Mouse (Mus musculus): Measurements from ENCODE around the gene Pdgfc. TPM values are rescaled to one million over a fixed set of nuclear protein-coding genes. Genes with fewer than 3 reads are reported as not detected.

Pdgfc gene
- total RNA-seq, 2 experiments from 2014 or later: 5.4 to 5.5 TPM

DNA sequence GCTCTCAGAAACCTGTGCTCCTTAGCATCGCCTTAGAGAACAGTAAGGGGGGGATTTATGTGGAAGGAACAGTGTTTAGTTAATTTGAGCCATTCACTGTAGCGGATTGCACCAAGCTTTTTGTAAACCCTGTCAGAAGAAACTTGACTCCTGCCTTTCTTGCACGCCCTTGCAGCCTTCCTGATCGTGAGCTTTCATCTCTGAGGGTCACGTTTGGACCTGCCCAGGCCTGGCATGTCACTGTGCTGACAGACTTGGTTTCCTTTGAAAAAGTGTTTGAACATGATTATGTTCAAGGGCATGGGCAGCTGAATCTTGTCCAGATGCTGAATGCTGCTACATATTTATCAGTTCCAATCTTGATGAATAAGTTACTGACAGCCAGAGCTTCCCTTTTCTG is 169.0 kb downstream of the Pdgfc start:
- Histone ChIP-seq H3K27ac (no peak overlapping the region), H3K4me3 (no peak overlapping the region)
- no peak for DNase-seq (ENCODE audit: low spot score in 2 of 2)
- no peak for TF ChIP-seq CTCF (conservative IDR thresholded peaks at IDR 0.05)

DNA sequence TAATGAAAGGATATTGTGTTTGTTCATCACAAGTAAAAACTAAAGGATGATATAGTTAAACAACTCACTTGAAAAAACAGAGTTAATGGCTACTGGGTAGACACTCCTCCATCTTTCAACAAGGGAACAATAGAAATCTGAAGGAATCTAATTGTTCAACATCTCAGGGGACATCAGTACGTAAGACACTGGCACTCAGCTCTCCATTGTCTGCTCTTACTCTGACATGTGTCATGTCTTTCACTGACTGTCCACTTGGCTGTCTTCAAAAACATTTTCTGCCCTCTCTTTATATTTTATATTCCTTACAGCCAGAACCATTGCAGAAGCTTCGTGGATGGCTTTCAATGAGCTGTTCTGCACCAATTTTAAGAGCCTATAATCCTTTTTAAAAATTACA is 172.0 kb downstream of the Pdgfc start:
- no peak overlapping the region for H3K4me3 ChIP-seq
- no peak for TF ChIP-seq CTCF (conservative IDR thresholded peaks at IDR 0.05)
- H3K27ac ChIP-seq: 0 out of 2 replicates have a peak overlapping the region, but pooled peaks have one; percentile 12
- DNase-seq (ENCODE audit: low spot score in 2 of 2): no peak

DNA sequence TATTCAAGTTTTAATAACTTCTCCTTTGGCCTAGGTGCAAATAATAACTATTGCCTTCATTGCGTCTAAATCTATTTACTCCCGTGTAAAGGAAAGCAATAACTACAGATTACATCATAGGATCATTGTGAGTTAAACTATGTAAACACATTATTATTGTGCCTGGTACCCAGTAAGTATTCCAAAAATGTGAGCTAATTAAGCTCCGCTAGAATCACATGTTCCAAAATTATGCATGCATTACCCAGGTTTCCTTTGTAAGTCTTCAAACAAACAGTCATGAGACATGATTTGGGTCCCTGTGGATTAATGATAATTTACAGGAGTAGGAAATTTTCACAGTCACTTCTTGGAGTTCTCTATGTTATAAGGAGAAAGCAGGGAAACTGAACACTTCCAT is 174.9 kb downstream of the Pdgfc start:
- Histone ChIP-seq H3K27ac (no peak overlapping the region), H3K4me3 (no peak overlapping the region)
- no peak for DNase-seq (ENCODE audit: low spot score in 2 of 2)
- no peak for TF ChIP-seq CTCF (conservative IDR thresholded peaks at IDR 0.05)

DNA sequence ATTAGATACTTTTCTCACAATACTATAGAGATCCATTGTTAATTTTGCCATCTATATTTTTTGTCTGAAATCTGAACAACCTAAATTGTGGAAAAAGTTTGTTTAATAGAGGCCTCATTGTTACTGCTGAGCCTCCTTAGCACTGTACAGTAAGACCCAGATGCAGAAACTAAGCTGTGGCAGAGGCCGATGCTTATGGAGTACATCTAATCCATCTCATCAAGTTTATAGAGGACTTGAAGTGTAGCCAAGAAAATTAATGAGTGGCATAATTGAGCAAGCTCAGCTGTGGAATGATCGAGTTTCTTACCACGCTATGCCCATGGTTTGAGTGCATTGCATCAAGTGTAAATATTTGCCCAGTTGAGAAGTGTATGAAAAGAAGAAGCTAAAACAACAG is 175.4 kb downstream of the Pdgfc start:
- TF ChIP-seq CTCF (conservative IDR thresholded peaks at IDR 0.05): no peak
- DNase-seq (ENCODE audit: low spot score in 2 of 2): no peak

DNA sequence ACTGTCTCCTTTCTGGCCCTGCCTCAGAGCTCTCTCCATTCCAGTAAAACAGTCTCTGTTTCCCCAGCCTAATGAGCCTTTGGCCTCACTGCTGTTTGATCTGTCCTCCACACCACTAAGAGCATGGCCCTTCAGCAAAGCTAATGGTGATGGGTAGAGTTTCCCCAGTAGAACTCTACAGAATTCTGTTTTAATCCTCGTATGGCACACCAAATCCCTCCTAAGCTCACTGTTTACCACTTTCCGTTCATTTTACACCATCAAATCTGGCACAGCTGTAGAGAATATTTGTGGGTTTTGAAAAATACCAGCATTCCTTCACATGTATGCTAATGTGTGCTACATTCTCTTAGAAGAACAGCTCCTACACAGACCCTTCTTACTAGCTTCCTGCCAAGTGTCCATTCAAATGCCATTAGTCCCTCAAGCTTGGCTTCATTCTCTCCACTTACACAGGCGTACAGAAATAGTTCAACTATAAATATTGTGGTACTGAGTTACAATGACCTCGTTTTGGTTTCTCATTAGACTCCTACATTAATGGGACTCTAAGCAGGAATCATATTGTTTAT is 179.4 kb downstream of the Pdgfc start:
- TF ChIP-seq CTCF (conservative IDR thresholded peaks at IDR 0.05): no peak
- no peak overlapping the region for H3K4me3 ChIP-seq
- no peak for DNase-seq (ENCODE audit: low spot score in 2 of 2)
- no peak overlapping the region for H3K27ac ChIP-seq

More for the DNA sequence above, 175.4 kb downstream of the Pdgfc start:
- H3K4me3 ChIP-seq: no peak overlapping the region
- H3K27ac ChIP-seq: no peak overlapping the region

DNA sequence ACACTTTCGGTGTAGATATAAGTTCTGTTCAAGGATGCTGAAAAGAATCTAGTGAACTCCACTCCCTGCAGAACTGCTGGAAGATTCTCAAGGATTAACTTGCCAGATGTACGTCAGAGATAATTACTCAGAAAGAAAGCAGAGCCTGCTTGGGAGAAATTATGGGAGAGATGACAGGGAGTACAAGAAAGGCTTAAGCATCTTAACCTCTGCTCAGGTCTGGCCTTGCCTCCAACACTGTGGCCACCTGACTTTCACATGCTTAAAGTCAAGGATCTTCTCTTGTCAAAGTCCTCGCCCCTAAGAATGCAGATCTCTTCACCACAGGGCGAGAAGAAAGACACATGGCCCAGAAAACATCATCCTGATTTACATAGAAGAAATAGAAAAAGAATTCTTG is 185.5 kb downstream of the Pdgfc start:
- H3K27ac ChIP-seq: no peak overlapping the region
- TF ChIP-seq CTCF (conservative IDR thresholded peaks at IDR 0.05): no peak
- no peak for DNase-seq (ENCODE audit: low spot score in 2 of 2)
- H3K4me3 ChIP-seq: no peak overlapping the region

DNA sequence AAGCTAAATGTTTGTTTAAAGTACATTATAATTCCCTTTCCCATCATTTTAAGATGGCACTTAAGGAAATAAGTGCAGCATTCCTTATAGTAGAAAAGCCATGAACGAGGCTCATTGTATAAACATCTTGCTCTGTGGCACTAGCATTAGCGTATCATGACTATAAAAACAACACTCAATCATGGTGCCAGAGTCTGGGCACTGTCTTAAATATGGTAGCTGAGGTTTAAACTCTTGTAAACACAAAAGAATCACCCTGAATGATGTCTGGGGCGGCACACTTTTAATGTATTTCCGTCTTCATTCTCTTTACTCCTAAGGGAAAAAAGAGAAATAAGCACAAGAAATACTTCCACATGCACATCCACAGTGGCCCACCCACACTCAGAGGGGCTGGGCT is 192.1 kb downstream of the Pdgfc start:
- Histone ChIP-seq H3K27ac (no peak overlapping the region), H3K4me3 (no peak overlapping the region)
- DNase-seq (ENCODE audit: low spot score in 2 of 2): no peak
- no peak for TF ChIP-seq CTCF (conservative IDR thresholded peaks at IDR 0.05)

DNA sequence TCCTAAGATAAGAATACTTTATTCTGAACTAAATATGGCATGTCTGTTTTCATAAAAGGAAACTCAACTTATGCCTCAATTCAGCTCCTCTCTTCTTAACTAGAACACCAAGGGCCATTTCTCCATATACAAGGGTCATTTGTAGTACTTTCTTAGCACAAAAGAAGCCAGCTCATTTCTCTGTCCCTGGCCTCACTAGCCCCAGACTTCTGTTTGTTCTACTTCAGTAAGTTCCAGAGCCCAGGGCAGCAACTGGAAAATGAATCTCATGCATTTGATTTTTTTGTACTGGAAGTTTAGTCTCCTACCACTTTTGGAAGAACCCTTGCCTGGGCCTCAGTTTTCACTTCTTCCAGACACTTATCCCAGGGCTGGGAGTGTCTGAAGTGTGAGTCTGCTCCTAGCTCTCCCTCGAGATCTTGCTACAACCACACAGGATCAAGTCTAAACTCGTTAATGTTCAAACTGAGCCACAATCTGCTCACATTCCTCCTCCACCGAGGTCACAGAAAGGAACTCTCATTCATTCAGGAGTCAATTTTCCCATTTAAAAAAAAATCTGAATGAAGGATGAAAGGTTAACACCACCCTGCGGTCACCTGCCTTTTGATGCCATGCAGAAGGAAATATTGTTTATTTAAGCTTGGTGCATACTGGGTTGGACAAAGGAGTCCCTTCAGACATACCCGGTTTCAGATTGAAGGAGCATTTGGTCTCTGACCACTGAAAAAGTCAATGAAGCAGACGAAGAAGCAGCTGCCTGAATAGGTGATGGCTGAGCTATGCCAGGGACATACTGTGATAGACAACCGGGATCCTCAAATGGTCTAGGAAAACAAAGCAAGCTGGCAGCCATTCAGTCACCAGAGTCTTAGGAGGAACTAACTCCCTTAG is 206.7 kb downstream of the Pdgfc start:
- Histone ChIP-seq H3K27ac (no peak overlapping the region), H3K4me3 (no peak overlapping the region)
- no peak for TF ChIP-seq CTCF (conservative IDR thresholded peaks at IDR 0.05)
- no peak for DNase-seq (ENCODE audit: low spot score in 2 of 2)

DNA sequence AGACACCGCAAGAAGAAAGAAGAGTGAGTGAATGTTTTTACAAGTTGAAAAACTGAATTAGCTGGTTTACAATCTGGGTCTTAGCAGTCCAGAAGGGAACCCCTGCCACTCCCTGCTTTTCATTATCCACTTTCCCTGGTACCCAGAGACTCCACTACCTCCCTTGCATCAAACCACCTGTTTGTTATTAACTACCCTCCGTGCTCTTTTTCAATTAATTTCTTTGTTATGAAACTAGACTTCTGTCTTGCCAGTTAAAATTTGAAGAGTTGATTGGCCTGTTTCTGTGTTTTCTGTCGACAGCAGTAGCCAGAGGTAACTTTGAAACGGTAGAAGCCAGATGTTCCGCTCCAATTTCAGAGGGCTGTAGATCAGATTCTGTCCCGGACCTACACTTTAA is 207.4 kb downstream of the Pdgfc start:
- Histone ChIP-seq H3K27ac (no peak overlapping the region), H3K4me3 (no peak overlapping the region)
- no peak for DNase-seq (ENCODE audit: low spot score in 2 of 2)
- TF ChIP-seq CTCF (conservative IDR thresholded peaks at IDR 0.05): no peak

DNA sequence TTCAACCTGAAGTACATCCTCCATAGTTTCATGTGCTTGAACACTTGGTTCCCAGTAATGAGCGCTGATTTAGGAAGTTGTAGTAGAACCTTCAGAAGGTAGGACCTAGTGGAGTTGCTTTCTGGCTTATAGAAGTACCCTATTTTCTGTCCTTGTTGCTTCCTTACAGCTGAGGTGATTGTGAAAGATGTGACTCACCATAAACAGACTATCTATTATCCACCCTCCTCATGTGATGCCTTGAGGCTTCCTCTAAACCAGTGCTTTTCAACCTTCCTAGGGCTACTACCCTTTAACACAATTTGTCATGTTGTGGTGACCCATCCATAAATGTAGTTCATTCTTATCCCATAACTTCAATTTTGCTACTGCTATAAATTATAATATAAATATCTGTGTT is 226.6 kb downstream of the Pdgfc start:
- Histone ChIP-seq H3K27ac (no peak overlapping the region), H3K4me3 (no peak overlapping the region)
- TF ChIP-seq CTCF (conservative IDR thresholded peaks at IDR 0.05): no peak
- no peak for DNase-seq (ENCODE audit: low spot score in 2 of 2)

Other genes with a start within 250 kb of the Pdgfc start
- gene Gria2, start 233.6 kb upstream of the Pdgfc start, total RNA-seq (2021): 100 to 1,000 TPM; 712 to 741 TPM
- 100 to 1,000 TPM; 139 to 144 TPM for gene Glrb, start 122.8 kb upstream of the Pdgfc start, total RNA-seq (2021)

All from layer of hippocampus, adult 2 months (tissue).